Mouse (Mus musculus) lung, postnatal 36 days (tissue): ENCODE data around the gene Ift140.

Source experiments
- DNase-seq: peaks from one replicate; pipeline ENCODE4 v3.0.0; 2022; ENCODE audit warnings: mixed read lengths

Ift140 gene

GRCm38 (mm10) chr17:25077771-25078372 is 62.0 kb downstream of the Ift140 start:
- DNase-seq = peak; percentile 84

- DNase-seq = no peak
Observed at GRCm38 (mm10) chr17:25080210-25080609, 64.3 kb downstream of the Ift140 start.

GRCm38 (mm10) chr17:25080960-25081381 is 65.1 kb downstream of the Ift140 start:
- peak; percentile 91 for DNase-seq

GRCm38 (mm10) chr17:25082081-25082847 is 66.4 kb downstream of the Ift140 start:
- peak; percentile 85 for DNase-seq

GRCm38 (mm10) chr17:25082887-25083286 is 67.0 kb downstream of the Ift140 start:
- no peak for DNase-seq

- peak; percentile 86 for DNase-seq
Observed at GRCm38 (mm10) chr17:25083444-25083931, 67.6 kb downstream of the Ift140 start, which contains the start of gene Tmem204. Tmem204 (minus strand) TSS chr17:25083591.

GRCm38 (mm10) chr17:25084835-25085385 is 69.0 kb downstream of the Ift140 start:
- no peak for DNase-seq

GRCm38 (mm10) chr17:25086724-25087123 is 70.8 kb downstream of the Ift140 start:
- no peak for DNase-seq

GRCm38 (mm10) chr17:25089158-25089557 is 73.3 kb downstream of the Ift140 start:
- no peak for DNase-seq

- DNase-seq = no peak
Observed at GRCm38 (mm10) chr17:25090450-25090849, 74.6 kb downstream of the Ift140 start.

GRCm38 (mm10) chr17:25096221-25096620 is 80.3 kb downstream of the Ift140 start:
- no peak for DNase-seq

- no peak for DNase-seq
Observed at GRCm38 (mm10) chr17:25100052-25100451, 84.2 kb downstream of the Ift140 start.

- no peak for DNase-seq
Observed at GRCm38 (mm10) chr17:25101338-25101737, 85.5 kb downstream of the Ift140 start.

- no peak for DNase-seq
Observed at GRCm38 (mm10) chr17:25107786-25108185, 91.9 kb downstream of the Ift140 start.

- DNase-seq = peak; percentile 73
Observed at GRCm38 (mm10) chr17:25109578-25109977, 93.7 kb downstream of the Ift140 start.

- DNase-seq = no peak
Observed at GRCm38 (mm10) chr17:25110590-25110989, 94.7 kb downstream of the Ift140 start.

GRCm38 (mm10) chr17:25111220-25111619 is 95.3 kb downstream of the Ift140 start:
- no peak for DNase-seq

GRCm38 (mm10) chr17:25111739-25112422 is 96.0 kb downstream of the Ift140 start:
- DNase-seq = peak; percentile 40

GRCm38 (mm10) chr17:25112423-25112810 is 96.5 kb downstream of the Ift140 start:
- DNase-seq = no peak

- no peak for DNase-seq
Observed at GRCm38 (mm10) chr17:25114908-25115645, 99.2 kb downstream of the Ift140 start.

- peak; percentile 96 for DNase-seq
Observed at GRCm38 (mm10) chr17:25115664-25116432, 100.0 kb downstream of the Ift140 start, which contains the start of gene Telo2. Telo2 (minus strand) TSS chr17:25115967.

- peak; percentile 28 for DNase-seq
Observed at GRCm38 (mm10) chr17:25117263-25117662, 101.4 kb downstream of the Ift140 start.
